Mouse (Mus musculus) liver, embryonic 16.5 days (tissue): ENCODE results near the gene Sapcd1. TPM values are rescaled to one million over a fixed set of nuclear protein-coding genes. Genes with fewer than 3 reads are reported as not detected.
A peak's percentile ranks its signal among the peaks of the same experiment; 100 is the strongest.

ENCODE experiments used
- ATAC-seq: fragments of 200-750 bp; cut with Nextera tagmentation; 2 replicates; pipeline ENCODE4 v1.8.0; 2017; ENCODE audit warnings: low read depth, mild to moderate bottlenecking, moderate number of reproducible peaks, moderate library complexity
- H3K27ac ChIP-seq: fragments of 300-500 bp; sonication (generic); 2 replicates; pipeline ENCODE4 v1.5.1; 2014; ENCODE audit warnings: mild to moderate bottlenecking, low read length
- H3K27me3 ChIP-seq: fragments of 300-500 bp; sonication (generic); 2 replicates; pipeline ENCODE4 v1.6.1; 2014; ENCODE audit warnings: low read depth, low read length, mixed read lengths; ENCODE audit not compliant: control insufficient read depth, insufficient read depth
- H3K36me3 ChIP-seq: fragments of 300-500 bp; sonication (generic); 2 replicates; pipeline ENCODE4 v1.6.1; 2014; ENCODE audit warnings: mild to moderate bottlenecking; ENCODE audit not compliant: control insufficient read depth, insufficient read depth
- H3K4me1 ChIP-seq: fragments of 300-500 bp; sonication (generic); 2 replicates; pipeline ENCODE4 v1.6.1; 2014; ENCODE audit warnings: low read depth, low read length, mixed read lengths; ENCODE audit not compliant: control insufficient read depth
- H3K4me2 ChIP-seq: fragments of 300-500 bp; sonication (generic); 2 replicates; pipeline ENCODE4 v1.6.1; 2014; ENCODE audit warnings: low read depth, low read length, mixed read lengths
- H3K4me3 ChIP-seq: fragments of 300-500 bp; sonication (generic); 2 replicates; pipeline ENCODE4 v1.5.1; 2014; ENCODE audit warnings: low read depth, mild to moderate bottlenecking, low read length
- H3K9ac ChIP-seq: fragments of 300-500 bp; sonication (generic); 2 replicates; pipeline ENCODE4 v1.6.1; 2014; ENCODE audit warnings: low read depth, low read length
- H3K9me3 ChIP-seq: fragments of 300-500 bp; sonication (generic); replicated peaks from 2 replicates; pipeline ENCODE4 v1.6.1; 2016; ENCODE audit warnings: low read length; ENCODE audit not compliant: control insufficient read depth
- WGBS: fragments of 180-500 bp; shearing (Covaris S2); extraction: QIAGEN DNeasy Blood & Tissue Kit; methylation state at CpG from one replicate; pipeline ENCODE4 v1.1.7; 2014; ENCODE audit not compliant: insufficient replicate concordance; 5-methylcytosine and 5-hydroxymethylcytosine counted together
- polyA plus RNA-seq: library from polyadenylated mRNA; unstranded; fragments of >200 nt; fragmentation: Nextera tagmentation; extraction: Ambion mirVana; gene quantifications from 2 replicates; pipeline ENCODE4 v1.2.1, GENCODE M21; 2015

Sapcd1 gene
- polyA plus RNA-seq, 1 experiment from 2014 or later, result 2.6 TPM

GRCm38 (mm10) chr17:35064951-35065947 lies 37.4 kb upstream of the Sapcd1 start, which contains the start of gene Ly6g6c:
Gene Ly6g6c, plus strand, starts transcription at chr17:35065388.
- peak; percentile 38; the same call in 1 of the 2 replicates for ATAC-seq
- peak within 1 kb of the TSS; percentile 64 for H3K4me2 ChIP-seq
- H3K27me3 ChIP-seq, result peaks cover 64% of the 10 kb centered on the region
- no peaks in the 10 kb centered on the region for H3K36me3 ChIP-seq
- peaks cover 26% of the 10 kb centered on the region for H3K4me1 ChIP-seq
- H3K4me3 ChIP-seq, result peak within 1 kb of the TSS; percentile 52
- no peaks in the 10 kb centered on the region for H3K9me3 ChIP-seq
- no peak within 1 kb of the TSS for H3K27ac ChIP-seq
- H3K9ac ChIP-seq, result no peak within 1 kb of the TSS
- 2% methylated on average over 48 of the region's 48 CpGs for WGBS

GRCm38 (mm10) chr17:35064378-35064877 lies 36.6 kb upstream of the Sapcd1 start:
- WGBS, result 27% methylated on average over 10 of the region's 10 CpGs
- Histone ChIP-seq H3K27me3 (peaks cover 65% of the 10 kb centered on the region), H3K4me2 (peak overlapping the region; percentile 64), H3K4me3 (peak overlapping the region; percentile 52; the same call in 1 of the 2 replicates), H3K9ac (no peak overlapping the region), H3K36me3 (no peaks in the 10 kb centered on the region), H3K4me1 (peaks cover 35% of the 10 kb centered on the region), H3K27ac (no peak overlapping the region), H3K9me3 (no peaks in the 10 kb centered on the region)
- no peak for ATAC-seq

- Histone ChIP-seq H3K9ac (no peak overlapping the region), H3K9me3 (no peaks in the 10 kb centered on the region), H3K4me3 (no peak overlapping the region), H3K4me2 (no peak overlapping the region), H3K4me1 (peaks cover 44% of the 10 kb centered on the region), H3K27me3 (peaks cover 60% of the 10 kb centered on the region), H3K27ac (no peak overlapping the region), H3K36me3 (peaks cover under 1% of the 10 kb centered on the region)
- no peak for ATAC-seq
- WGBS, result 70% methylated on average over 3 of the region's 3 CpGs
Measured at GRCm38 (mm10) chr17:35063466-35063865, 35.6 kb upstream of the Sapcd1 start.

- Histone ChIP-seq H3K9me3 (no peaks in the 10 kb centered on the region), H3K9ac (no peak overlapping the region), H3K4me2 (no peak overlapping the region), H3K27ac (no peak overlapping the region), H3K27me3 (peaks cover 40% of the 10 kb centered on the region), H3K4me3 (no peak overlapping the region), H3K36me3 (peaks cover 6% of the 10 kb centered on the region), H3K4me1 (peaks cover 51% of the 10 kb centered on the region)
- 76% methylated on average over 8 of the region's 8 CpGs for WGBS
- ATAC-seq, result no peak
Measured at GRCm38 (mm10) chr17:35061299-35061698, 33.5 kb upstream of the Sapcd1 start.

- H3K4me1 ChIP-seq, result peaks cover 50% of the 10 kb centered on the region
- WGBS, result 67% methylated on average over 22 of the region's 22 CpGs
- ATAC-seq, result no peak
- no peaks in the 10 kb centered on the region for H3K9me3 ChIP-seq
- no peak overlapping the region for H3K4me3 ChIP-seq
- no peak overlapping the region for H3K27ac ChIP-seq
- peaks cover 35% of the 10 kb centered on the region for H3K27me3 ChIP-seq
- H3K36me3 ChIP-seq, result peaks cover 11% of the 10 kb centered on the region
- 0 out of 2 replicates have a peak overlapping the region, but pooled peaks have one; percentile 8 for H3K4me2 ChIP-seq
- no peak overlapping the region for H3K9ac ChIP-seq
Measured at GRCm38 (mm10) chr17:35060737-35061297, 33.0 kb upstream of the Sapcd1 start.

- Histone ChIP-seq H3K9ac (no peak overlapping the region), H3K36me3 (peaks cover 16% of the 10 kb centered on the region), H3K9me3 (no peaks in the 10 kb centered on the region), H3K4me1 (peaks cover 46% of the 10 kb centered on the region), H3K27ac (no peak overlapping the region), H3K4me3 (peak overlapping the region; percentile 60), H3K27me3 (peaks cover 27% of the 10 kb centered on the region), H3K4me2 (peak overlapping the region; percentile 85)
- 42% methylated on average over 14 of the region's 14 CpGs for WGBS
- ATAC-seq, result no peak
Measured at GRCm38 (mm10) chr17:35060071-35060470, 32.3 kb upstream of the Sapcd1 start.

GRCm38 (mm10) chr17:35058911-35059892 lies 31.4 kb upstream of the Sapcd1 start, which contains the start of gene Ddah2:
Gene Ddah2, plus strand, starts transcription at chr17:35059035.
- Histone ChIP-seq H3K4me1 (peaks cover 39% of the 10 kb centered on the region), H3K9ac (peak within 1 kb of the TSS; percentile 59), H3K9me3 (no peaks in the 10 kb centered on the region), H3K27ac (peak within 1 kb of the TSS; percentile 52), H3K4me2 (peak within 1 kb of the TSS; percentile 85), H3K36me3 (peaks cover 22% of the 10 kb centered on the region), H3K4me3 (peak within 1 kb of the TSS; percentile 60), H3K27me3 (peaks cover 19% of the 10 kb centered on the region)
- ATAC-seq, result peak; percentile 77
- WGBS, result under 1% methylated on average over 57 of the region's 57 CpGs

GRCm38 (mm10) chr17:35058316-35058715 lies 30.5 kb upstream of the Sapcd1 start:
- H3K27ac ChIP-seq, result no peak overlapping the region; the same call in 1 of the 2 replicates
- ATAC-seq, result no peak
- H3K36me3 ChIP-seq, result peaks cover 31% of the 10 kb centered on the region
- H3K9me3 ChIP-seq, result no peaks in the 10 kb centered on the region
- 63% methylated on average over 9 of the region's 9 CpGs for WGBS
- peaks cover 10% of the 10 kb centered on the region; the same call in 1 of the 2 replicates for H3K27me3 ChIP-seq
- H3K4me1 ChIP-seq, result peaks cover 39% of the 10 kb centered on the region
- no peak overlapping the region for H3K4me2 ChIP-seq
- H3K4me3 ChIP-seq, result no peak overlapping the region
- H3K9ac ChIP-seq, result no peak overlapping the region
